Mouse (Mus musculus): Measurements from ENCODE around the gene 9130023H24Rik.

The 9130023H24Rik gene

GRCm38 (mm10) chr7:128237927-128238778 lies at the start of gene 9130023H24Rik:
Gene 9130023H24Rik, minus strand, starts transcription at chr7:128238031.
- peak; percentile 100 for DNase-seq

DNA sequence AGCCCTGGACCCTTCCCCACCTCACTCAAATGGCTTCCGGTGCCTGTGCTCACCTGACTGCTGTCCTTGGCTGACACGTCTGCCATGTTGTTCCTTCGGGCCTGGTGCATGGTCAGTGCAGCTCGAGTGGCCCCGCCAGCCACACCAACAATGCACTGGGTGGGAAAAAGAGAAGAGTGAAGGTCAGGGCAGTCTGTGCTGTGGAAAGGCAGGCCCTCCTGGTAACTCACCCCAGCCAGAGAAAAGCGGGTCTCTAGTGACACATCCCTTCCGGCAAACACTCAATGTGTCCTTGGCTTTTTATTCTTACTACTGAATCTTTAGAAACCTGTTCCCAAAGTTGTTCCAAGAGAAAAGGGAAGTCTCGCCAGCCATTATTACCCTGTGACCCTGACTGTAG lies 47.2 kb upstream of the 9130023H24Rik start:
- DNase-seq: no peak

- DNase-seq: no peak
Measured at GRCm38 (mm10) chr7:128284047-128284446, 46.2 kb upstream of the 9130023H24Rik start.

DNA sequence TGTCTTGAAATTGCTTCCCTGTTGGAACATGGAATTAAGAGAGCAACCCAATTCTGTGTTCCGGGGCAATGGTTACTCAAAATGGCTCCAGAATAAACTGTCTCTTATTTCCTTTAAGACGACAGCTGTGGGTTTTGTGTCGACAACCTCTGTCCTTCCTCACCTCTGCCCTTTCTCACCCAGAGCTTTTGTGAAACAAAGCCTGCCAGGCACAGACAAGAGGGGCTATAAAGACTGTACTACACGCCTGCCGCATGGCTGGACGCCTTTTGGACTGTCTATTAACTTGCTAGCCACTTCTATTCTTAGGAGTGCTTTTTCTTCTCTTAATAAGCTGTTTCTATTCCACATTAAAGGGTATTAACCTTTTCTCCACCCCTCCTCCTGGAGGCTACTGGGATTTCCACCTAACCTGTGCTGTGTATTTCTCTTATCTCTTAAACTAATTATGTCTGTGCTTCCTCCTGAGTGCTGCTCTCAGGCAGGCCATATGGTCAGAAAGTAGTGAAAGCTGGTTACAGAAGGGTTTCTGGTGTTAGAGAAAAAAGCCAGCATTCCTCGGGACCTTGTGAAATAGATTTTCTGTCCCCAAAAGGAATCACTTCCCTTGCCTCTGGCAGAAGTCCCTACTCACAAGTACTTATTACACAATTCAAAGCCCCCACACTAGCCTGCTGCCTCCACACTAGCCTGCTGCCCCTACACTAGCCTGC lies 44.9 kb upstream of the 9130023H24Rik start:
- DNase-seq: no peak

DNA sequence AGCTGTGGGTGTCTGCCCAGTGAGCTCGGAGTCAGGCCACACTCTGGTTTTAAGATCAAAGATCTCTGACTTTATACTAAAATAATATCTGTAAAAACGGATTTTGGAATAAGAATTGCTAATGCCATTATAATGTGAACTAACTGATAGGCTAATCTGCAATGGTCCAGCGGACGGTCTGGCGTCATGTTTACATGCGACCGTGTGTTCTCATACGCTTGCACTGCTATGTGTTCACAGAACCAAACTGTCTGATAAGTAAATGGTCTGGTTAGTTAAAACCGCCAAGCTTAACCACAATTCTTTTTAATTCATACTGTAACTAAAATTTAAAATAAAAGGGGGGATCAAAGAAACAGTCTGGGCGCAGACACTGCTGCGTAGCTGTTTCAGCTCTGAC lies 43.9 kb upstream of the 9130023H24Rik start:
- DNase-seq: no peak

GRCm38 (mm10) chr7:128279750-128280149 lies 41.9 kb upstream of the 9130023H24Rik start:
- no peak for DNase-seq

GRCm38 (mm10) chr7:128276051-128276450 lies 38.2 kb upstream of the 9130023H24Rik start:
- DNase-seq: no peak

DNA sequence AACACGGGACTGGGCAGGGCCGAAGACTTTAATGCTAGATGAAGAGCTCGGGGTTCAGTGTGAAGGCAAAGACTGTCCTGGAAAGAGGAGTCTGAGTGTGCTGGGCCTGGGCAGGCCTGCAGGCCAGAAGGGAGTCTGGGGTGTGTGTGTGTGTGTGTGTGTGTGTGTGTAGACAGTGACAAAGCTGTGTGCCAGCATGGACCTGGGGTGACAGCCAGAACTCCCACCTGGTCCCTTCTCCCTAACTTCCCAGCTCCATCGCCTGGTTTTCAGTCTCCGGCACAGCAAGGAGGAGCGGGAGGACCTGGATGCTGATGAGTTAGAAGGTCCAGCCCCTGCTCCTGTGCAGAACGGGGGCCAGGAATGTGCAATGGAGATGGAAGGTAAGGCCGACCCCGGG lies 33.7 kb upstream of the 9130023H24Rik start:
- peak; percentile 32 to 36 for DNase-seq

DNA sequence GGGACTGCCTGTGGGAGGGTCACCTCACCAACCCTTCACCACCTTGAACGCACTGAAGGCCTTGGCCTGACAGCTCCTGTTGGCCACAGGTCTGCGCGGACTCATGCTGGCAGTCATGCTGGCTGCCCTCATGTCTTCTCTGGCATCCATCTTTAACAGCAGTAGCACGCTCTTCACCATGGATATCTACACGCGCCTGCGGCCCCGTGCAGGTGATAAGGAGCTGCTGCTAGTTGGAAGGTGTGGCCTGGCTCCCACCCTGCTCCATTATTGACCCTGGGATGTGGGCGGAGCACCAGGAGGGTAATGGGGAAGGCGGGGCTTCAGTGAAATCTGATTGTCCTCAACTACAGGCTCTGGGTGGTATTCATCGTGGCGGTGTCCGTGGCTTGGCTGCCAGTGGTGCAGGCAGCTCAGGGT lies 32.6 kb upstream of the 9130023H24Rik start:
- peak; percentile 59 to 60 for DNase-seq

GRCm38 (mm10) chr7:128267813-128268212 lies 30.0 kb upstream of the 9130023H24Rik start:
- DNase-seq: no peak

- DNase-seq: no peak
Measured at GRCm38 (mm10) chr7:128267391-128267790, 29.6 kb upstream of the 9130023H24Rik start.

- no peak for DNase-seq
Measured at GRCm38 (mm10) chr7:128266056-128266455, 28.2 kb upstream of the 9130023H24Rik start.

DNA sequence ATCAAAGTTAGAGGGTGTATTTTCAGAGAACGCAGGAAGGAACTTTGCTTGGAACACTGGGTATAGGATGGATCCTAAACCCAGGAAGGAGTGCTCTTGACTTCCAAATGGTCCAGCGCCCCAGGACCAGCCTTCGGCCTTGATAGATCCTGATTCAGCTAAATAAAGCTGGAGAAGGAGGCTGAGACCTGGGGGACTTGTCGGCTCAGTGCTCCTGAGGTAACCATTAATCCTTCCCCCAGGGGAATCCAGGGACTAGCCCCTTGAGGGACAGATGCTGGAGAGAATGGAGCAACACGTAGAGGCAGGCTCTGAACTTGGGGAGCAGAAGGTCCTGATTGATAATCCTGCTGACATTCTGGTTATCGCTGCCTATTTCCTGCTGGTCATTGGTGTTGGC lies 27.6 kb upstream of the 9130023H24Rik start, which contains the start of gene Slc5a2:
Gene Slc5a2, plus strand, starts transcription at position 247 of the 400 bp plus-strand sequence.
- DNase-seq: no peak

DNA sequence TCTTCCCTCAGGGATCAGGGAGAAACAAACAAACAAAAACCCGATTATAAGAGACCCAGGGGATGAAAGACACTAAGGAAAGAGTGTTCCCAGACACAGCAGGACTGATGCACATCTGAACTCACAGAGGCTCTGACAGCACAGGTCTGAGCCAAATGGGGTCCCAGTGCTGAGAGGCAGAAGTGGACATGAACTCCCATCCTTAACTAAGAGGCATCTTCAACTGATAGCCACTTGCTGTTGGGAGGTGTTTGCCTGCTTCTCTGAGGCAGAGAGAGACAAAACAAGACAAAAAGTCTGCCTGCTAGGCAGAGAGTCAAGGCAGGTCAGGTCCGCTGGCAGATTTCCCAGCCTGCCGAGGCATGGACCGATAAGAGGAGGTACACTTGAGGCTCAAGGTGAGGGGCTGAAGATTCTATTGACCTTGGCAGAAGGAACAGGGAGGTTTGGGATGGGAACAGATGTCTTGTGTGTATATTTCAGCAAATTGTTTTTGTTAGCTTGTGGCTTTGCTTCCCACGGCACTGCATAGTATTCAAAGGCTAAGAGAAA lies 19.0 kb upstream of the 9130023H24Rik start:
- DNase-seq: no peak

DNA sequence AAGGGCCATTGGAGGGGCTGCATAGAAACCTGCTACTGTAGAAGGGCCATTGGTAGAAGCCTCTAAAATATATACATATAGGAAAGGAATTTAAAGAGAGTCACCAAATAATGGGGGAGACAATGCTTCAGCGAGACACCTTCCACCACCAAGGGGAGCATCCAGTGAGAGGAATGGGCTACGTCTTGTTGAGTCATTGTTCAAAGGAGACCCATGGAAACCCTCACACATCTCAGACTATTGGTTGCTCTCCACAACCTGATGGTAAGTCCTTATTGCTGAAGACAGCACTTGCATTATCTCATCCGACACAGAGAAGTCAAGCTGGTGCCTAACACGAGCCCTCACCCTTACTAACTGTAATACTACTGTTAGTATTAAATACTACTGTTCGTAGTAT lies 17.9 kb upstream of the 9130023H24Rik start:
- no peak for DNase-seq

DNA sequence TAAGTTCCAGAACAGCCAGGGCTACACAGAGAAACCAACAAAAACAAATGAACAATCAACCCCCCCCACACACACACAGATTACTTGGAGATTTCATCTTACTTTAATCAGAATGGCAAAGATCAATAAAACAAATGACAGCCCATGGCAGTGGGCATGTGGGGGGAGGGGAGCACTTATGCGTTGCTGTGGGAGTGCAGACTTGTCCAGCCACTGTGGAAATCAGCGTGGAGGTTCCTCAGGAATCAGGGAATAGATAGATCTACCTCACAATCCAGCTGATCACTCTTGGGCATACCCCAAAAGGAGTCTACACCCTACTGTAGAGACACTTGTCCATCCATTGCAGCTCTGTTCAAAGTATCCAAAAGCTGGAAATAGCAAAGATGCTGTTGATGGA lies 17.1 kb upstream of the 9130023H24Rik start:
- DNase-seq: no peak

GRCm38 (mm10) chr7:128252609-128253008 lies 14.8 kb upstream of the 9130023H24Rik start:
- no peak for DNase-seq

DNA sequence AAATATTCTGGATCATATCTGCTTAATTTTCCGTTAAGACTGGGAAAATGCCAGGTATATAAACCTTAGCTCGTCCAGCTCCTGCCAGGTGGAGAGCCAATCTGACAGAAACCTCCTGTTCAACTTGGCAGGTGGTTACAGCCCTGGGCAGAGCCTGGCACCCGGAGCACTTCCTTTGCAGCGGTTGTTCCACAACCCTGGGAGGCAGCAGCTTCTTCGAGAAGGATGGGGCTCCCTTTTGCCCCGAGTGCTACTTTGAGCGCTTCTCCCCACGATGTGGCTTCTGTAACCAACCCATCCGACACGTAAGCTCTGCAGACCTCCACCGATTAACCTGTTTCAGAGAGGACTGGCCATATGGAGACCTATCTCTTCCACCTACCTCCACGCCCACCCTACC lies 14.1 kb upstream of the 9130023H24Rik start:
- DNase-seq: peak; percentile 47 to 61

DNA sequence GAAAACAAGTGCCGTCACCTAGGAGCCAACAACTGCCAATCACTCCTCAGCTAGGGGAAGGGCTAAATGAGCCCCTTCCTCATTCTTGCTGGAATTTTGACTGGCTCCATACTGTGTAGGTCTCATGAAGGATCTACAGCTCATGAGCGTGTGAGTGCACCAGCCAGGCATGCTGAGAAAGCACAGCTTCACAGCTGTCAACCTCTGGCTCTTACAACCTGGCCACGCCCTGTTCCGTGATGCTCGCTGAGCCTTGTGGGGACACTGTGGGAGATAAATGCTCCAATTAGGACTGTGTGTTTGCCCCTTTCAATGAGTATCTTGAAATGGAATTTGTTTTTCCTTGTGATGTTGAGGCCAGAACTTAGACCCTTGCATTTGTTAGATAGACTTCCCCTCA lies 12.2 kb upstream of the 9130023H24Rik start:
- DNase-seq: no peak

DNA sequence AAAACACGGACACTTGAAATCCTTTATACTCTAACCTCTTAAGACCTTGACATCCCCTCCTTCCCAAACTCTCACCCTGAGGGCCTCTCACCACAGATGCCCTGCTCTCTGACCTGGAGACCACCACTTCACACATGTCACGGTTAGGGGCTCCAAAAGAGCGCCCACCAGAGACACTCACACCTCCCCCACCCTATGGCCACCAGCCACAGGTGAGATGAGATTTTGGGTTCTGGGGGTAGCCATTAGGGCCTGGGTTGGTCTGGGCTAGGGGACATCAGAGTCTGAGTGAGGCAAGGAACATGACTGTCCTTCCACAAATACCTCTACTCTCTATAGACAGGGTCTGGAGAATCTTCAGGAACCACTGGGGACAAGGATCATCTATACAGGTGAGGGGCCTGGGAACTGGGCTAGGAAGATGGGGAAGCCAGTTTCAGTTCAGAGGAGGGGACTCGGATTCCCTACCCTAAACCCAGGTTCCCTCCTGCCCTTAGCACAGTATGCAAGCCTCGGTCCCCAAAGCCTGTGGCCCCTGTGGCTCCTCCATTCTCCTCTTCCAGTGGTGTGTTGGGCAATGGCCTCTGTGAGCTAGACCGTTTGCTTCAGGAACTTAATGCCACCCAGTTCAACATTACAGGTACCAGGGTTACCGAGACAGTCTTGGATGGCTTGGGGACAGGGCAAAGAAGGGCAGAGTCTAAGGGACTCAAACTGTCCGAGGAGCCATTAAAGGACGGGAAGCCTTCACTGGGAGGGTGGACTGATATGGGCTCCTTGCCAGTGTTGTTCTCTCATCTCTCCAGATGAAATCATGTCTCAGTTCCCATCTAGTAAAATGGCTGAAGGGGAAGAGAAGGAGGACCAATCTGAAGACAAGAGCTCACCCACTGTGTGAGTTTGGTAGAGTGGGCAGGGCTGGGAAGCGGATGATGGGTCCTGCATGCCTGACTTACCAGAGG lies 10.5 kb upstream of the 9130023H24Rik start:
- DNase-seq: no peak

GRCm38 (mm10) chr7:128247443-128247842 lies 9.6 kb upstream of the 9130023H24Rik start:
- DNase-seq: peak; percentile 87 to 91
